Mouse (Mus musculus) heart, postnatal 0 days (tissue): ENCODE measurements at regions not wholly inside any gene's neighbourhood (a gene's known extent, or its start where the extent isn't known, plus 50 kb on each side); places are given as distances from the start of the nearest gene placed in this dataset.

Experiments
- ATAC-seq: fragments of 200-750 bp; cut with Nextera tagmentation; 2 replicates; pipeline ENCODE4 v1.8.0; 2017; ENCODE audit warnings: low read depth, moderate number of reproducible peaks, moderate library complexity; ENCODE audit not compliant: insufficient read depth
- DNase-seq: peaks from one replicate; pipeline ENCODE4 v3.0.0-alpha.2; 2016; ENCODE audit warnings: low spot score
- H3K27ac ChIP-seq: fragments of 300-500 bp; sonication (generic); 2 replicates; pipeline ENCODE4 v1.5.1; 2014; ENCODE audit warnings: low read depth, mild to moderate bottlenecking
- H3K27me3 ChIP-seq: fragments of 300-500 bp; sonication (generic); 2 replicates; pipeline ENCODE4 v1.6.1; 2014; ENCODE audit warnings: low read length, mixed read lengths; ENCODE audit not compliant: control insufficient read depth, insufficient read depth
- H3K36me3 ChIP-seq: fragments of 300-500 bp; sonication (generic); replicated peaks from 2 replicates; pipeline ENCODE4 v1.6.1; 2014; ENCODE audit warnings: low read length, mixed read lengths; ENCODE audit not compliant: control insufficient read depth, insufficient read depth
- H3K4me1 ChIP-seq: fragments of 300-500 bp; sonication (generic); 2 replicates; pipeline ENCODE4 v1.6.1; 2014; ENCODE audit warnings: antibody characterized with exemption; ENCODE audit not compliant: control insufficient read depth, insufficient read depth
- H3K4me2 ChIP-seq: fragments of 300-500 bp; sonication (generic); 2 replicates; pipeline ENCODE4 v1.6.1; 2014; ENCODE audit warnings: low read depth, mild to moderate bottlenecking, low read length, moderate library complexity
- H3K4me3 ChIP-seq: fragments of 300-500 bp; sonication (generic); 2 replicates; pipeline ENCODE4 v1.5.1; 2014; ENCODE audit warnings: low read depth, low read length
- H3K9ac ChIP-seq: fragments of 300-500 bp; sonication (generic); replicated peaks from 2 replicates; pipeline ENCODE4 v1.6.1; 2014; ENCODE audit warnings: low read depth, low read length, mixed read lengths
- H3K9me3 ChIP-seq: fragments of 300-500 bp; sonication (generic); replicated peaks from 2 replicates; pipeline ENCODE4 v1.6.1; 2016; ENCODE audit warnings: low read length; ENCODE audit not compliant: control insufficient read depth
- CTCF ChIP-seq: IDR thresholded peaks from 2 replicates; pipeline ENCODE4 v1.5.1; 2016; ENCODE audit warnings: antibody characterized with exemption, control low read depth, low read depth
- EP300 ChIP-seq: IDR thresholded peaks from 2 replicates; pipeline ENCODE4 v1.6.1; 2016; ENCODE audit warnings: antibody characterized with exemption, low read depth
- WGBS: fragments of 180-500 bp; shearing (Covaris S2); extraction: QIAGEN DNeasy Blood & Tissue Kit; methylation state at CpG from one replicate; pipeline ENCODE4 v1.1.7; 2014; 5-methylcytosine and 5-hydroxymethylcytosine counted together

- Histone ChIP-seq H3K9me3 (no peaks in the 10 kb centered on the region), H3K4me3 (no peak overlapping the region), H3K4me2 (no peak overlapping the region), H3K27ac (no peak overlapping the region), H3K9ac (no peak overlapping the region), H3K27me3 (no peaks in the 10 kb centered on the region), H3K36me3 (no peaks in the 10 kb centered on the region), H3K4me1 (no peaks in the 10 kb centered on the region)
- TF ChIP-seq CTCF (no peak), EP300 (no peak)
- 84% methylated on average over 10 of the region's 10 CpGs for WGBS
- ATAC-seq, result no peak
- no peak for DNase-seq
Observed at GRCm38 (mm10) chr14:76341226-76341625, 73.5 kb upstream of the Tsc22d1 start.

GRCm38 (mm10) chr14:76351856-76352255 is 62.9 kb upstream of the Tsc22d1 start:
- TF ChIP-seq EP300 (no peak), CTCF (no peak)
- H3K27ac ChIP-seq, result no peak overlapping the region
- no peaks in the 10 kb centered on the region for H3K9me3 ChIP-seq
- H3K4me1 ChIP-seq, result no peaks in the 10 kb centered on the region
- H3K36me3 ChIP-seq, result no peaks in the 10 kb centered on the region
- WGBS, result 48% methylated on average over 9 of the region's 9 CpGs
- no peak for ATAC-seq
- DNase-seq, result no peak
- H3K9ac ChIP-seq, result no peak overlapping the region
- no peaks in the 10 kb centered on the region for H3K27me3 ChIP-seq
- H3K4me3 ChIP-seq, result no peak overlapping the region
- H3K4me2 ChIP-seq, result no peak overlapping the region

- Histone ChIP-seq H3K4me3 (no peak overlapping the region), H3K27me3 (no peaks in the 10 kb centered on the region), H3K27ac (no peak overlapping the region), H3K9me3 (no peaks in the 10 kb centered on the region), H3K9ac (no peak overlapping the region), H3K36me3 (no peaks in the 10 kb centered on the region), H3K4me2 (no peak overlapping the region), H3K4me1 (no peaks in the 10 kb centered on the region)
- TF ChIP-seq EP300, result no peak
- no peak for TF ChIP-seq CTCF
- DNase-seq (no peak), ATAC-seq (no peak)
- 61% methylated on average over 2 of the region's 2 CpGs for whole genome bisulfite sequencing
Observed at GRCm38 (mm10) chr14:76356161-76356560, 58.6 kb upstream of the Tsc22d1 start.

DNA sequence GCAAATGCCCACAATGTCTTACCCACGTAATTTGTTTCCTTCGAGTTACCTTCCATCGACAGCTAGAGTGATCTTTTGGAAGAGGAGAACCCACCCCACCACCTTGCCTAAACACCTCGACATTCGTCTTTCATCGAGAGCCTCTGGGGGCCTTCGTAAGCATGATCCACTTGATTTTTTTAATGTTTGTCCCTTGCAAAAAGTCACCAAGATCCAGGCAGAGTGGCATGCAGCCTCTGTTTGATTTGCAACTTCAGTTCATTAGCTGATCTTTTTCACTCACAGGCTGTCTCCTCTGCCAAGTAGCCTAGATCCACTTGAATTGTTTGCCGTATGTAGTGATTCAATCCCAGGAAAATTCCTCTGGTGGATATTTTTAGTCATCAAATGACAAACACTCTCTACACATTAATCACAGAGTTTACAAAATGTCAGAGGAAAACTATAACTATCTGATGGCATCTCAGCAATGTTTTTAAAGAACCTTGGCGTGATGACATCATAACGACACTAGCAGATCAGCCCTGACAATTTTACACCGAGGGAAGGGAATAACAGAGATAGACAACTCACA is 54.8 kb upstream of the Tsc22d1 start:
- H3K27me3 ChIP-seq, result no peaks in the 10 kb centered on the region
- H3K27ac ChIP-seq, result no peak overlapping the region
- no peaks in the 10 kb centered on the region for H3K36me3 ChIP-seq
- no peaks in the 10 kb centered on the region for H3K4me1 ChIP-seq
- no peak for TF ChIP-seq EP300
- no peak for TF ChIP-seq CTCF
- DNase-seq (no peak), ATAC-seq (no peak)
- no peak overlapping the region for H3K4me2 ChIP-seq
- 64% methylated on average over 11 of the region's 11 CpGs for WGBS
- H3K9me3 ChIP-seq, result no peaks in the 10 kb centered on the region
- H3K9ac ChIP-seq, result no peak overlapping the region
- no peak overlapping the region for H3K4me3 ChIP-seq

- H3K4me3 ChIP-seq, result no peak overlapping the region
- TF ChIP-seq CTCF, result no peak
- no peak for TF ChIP-seq EP300
- no peaks in the 10 kb centered on the region for H3K27me3 ChIP-seq
- H3K27ac ChIP-seq, result no peak overlapping the region
- DNase-seq, result no peak
- no peak overlapping the region for H3K4me2 ChIP-seq
- H3K9ac ChIP-seq, result no peak overlapping the region
- no peaks in the 10 kb centered on the region; the same call in 1 of the 2 replicates for H3K4me1 ChIP-seq
- no peak for ATAC-seq
- no peaks in the 10 kb centered on the region for H3K36me3 ChIP-seq
- 91% methylated on average over 4 of the region's 4 CpGs for WGBS
- H3K9me3 ChIP-seq, result no peaks in the 10 kb centered on the region
Observed at GRCm38 (mm10) chr14:76364034-76364433, 50.7 kb upstream of the Tsc22d1 start.
